Mouse (Mus musculus) E14TG2a.4 (cell line): ENCODE measurements around the gene Ghdc.

Source experiments
- CTCF ChIP-seq: conservative IDR thresholded peaks from 2 replicates; pipeline ENCODE4 v1.5.1; 2014; ENCODE audit warnings: low read length
- NANOG ChIP-seq: IDR thresholded peaks from 2 replicates; pipeline ENCODE4 v1.6.1; 2014; ENCODE audit warnings: borderline replicate concordance, low read length, mixed read lengths
- POU5F1 ChIP-seq: IDR thresholded peaks from 2 replicates; pipeline ENCODE4 v1.6.1; 2014; ENCODE audit warnings: low read length, borderline replicate concordance

DNA sequence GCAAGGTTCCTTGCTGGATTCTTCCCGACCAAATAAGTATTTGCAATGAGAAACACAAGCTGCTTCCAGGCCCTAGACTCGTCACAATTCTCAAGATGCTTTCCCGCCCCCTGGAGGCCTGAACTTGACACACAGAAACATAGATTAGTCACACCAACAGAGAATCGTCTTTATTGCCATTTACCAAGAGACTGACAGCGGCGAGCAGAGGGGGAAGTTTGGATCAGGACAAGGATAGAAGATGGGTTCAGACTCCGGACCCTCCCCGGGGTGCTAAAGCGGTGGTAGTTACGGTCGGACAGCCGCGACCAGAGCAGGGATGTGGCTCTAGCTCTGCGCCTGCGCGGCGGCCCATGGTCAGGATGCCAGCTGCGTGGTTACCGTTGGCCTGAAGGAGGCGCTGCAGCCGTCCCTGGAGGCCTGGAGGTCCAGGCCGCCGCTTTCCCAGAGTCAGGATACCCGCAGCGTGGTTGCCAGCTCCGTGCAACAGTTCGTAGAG, 9.2 kb downstream of the Ghdc start:
- TF ChIP-seq CTCF (peak; percentile 59), NANOG (no peak), POU5F1 (no peak)
